Mouse (Mus musculus): ENCODE data around the gene BC147527. TPM values are rescaled to one million over a fixed set of nuclear protein-coding genes. Genes with fewer than 3 reads are reported as not detected.

Gene BC147527
- polyA plus RNA-seq, 1 experiment from 2014 or later: 0.90 TPM

- 68% methylated on average over 3 of the region's 3 CpGs for WGBS
These were observed 20.0 kb downstream of the BC147527 start for GRCm38 (mm10) chr13:120320183-120320582.

GRCm38 (mm10) chr13:120320721-120321120, 20.5 kb downstream of the BC147527 start:
- Histone ChIP-seq H3K27me3 (replicated peaks) (no peaks in the 10 kb centered on the region), H3K36me3 (no peaks in the 10 kb centered on the region), H3K9me3 (no peaks in the 10 kb centered on the region), H3K4me1 (no peaks in the 10 kb centered on the region), H3K27ac (no peak overlapping the region), H3K4me2 (no peak overlapping the region), H3K9ac (no peak overlapping the region), H3K4me3 (replicated peaks) (no peak overlapping the region)
- 88% methylated on average over 1 of the region's 1 CpGs for WGBS
- ATAC-seq (ENCODE audit: insufficient read depth, low FRiP score, low read depth): no peak

More at GRCm38 (mm10) chr13:120320183-120320582, 20.0 kb downstream of the BC147527 start:
- Histone ChIP-seq H3K9me3 (no peaks in the 10 kb centered on the region), H3K27ac (no peak overlapping the region), H3K9ac (no peak overlapping the region), H3K4me2 (no peak overlapping the region), H3K4me3 (replicated peaks) (no peak overlapping the region), H3K27me3 (replicated peaks) (no peaks in the 10 kb centered on the region), H3K4me1 (no peaks in the 10 kb centered on the region), H3K36me3 (no peaks in the 10 kb centered on the region)
- ATAC-seq (ENCODE audit: insufficient read depth, low FRiP score, low read depth): no peak

Other genes with a start within 250 kb of the BC147527 start
- 0.18 TPM in 1 of 2 replicates, not detected in the other for gene Gm21188, start 248.2 kb upstream of the BC147527 start, polyA plus RNA-seq (2015; fragmentation: Nextera tagmentation; extraction: Ambion mirVana)
- gene Gm20767, start 160.1 kb upstream of the BC147527 start, polyA plus RNA-seq (2015; fragmentation: Nextera tagmentation; extraction: Ambion mirVana): not detected in 2 replicates
- not detected in 2 replicates for gene Gm21818, start 128.0 kb upstream of the BC147527 start, polyA plus RNA-seq (2015; fragmentation: Nextera tagmentation; extraction: Ambion mirVana)
- gene Gm21762, start 84.4 kb upstream of the BC147527 start, polyA plus RNA-seq (2015; fragmentation: Nextera tagmentation; extraction: Ambion mirVana): not detected in 2 replicates
- gene Gm21731, start 61.3 kb upstream of the BC147527 start, polyA plus RNA-seq (2015; fragmentation: Nextera tagmentation; extraction: Ambion mirVana): not detected in 2 replicates
- gene AF067061, start 37.3 kb upstream of the BC147527 start, polyA plus RNA-seq (2015; fragmentation: Nextera tagmentation; extraction: Ambion mirVana): not detected in 2 replicates
- not detected in 2 replicates for gene Tcstv3, start 16.5 kb downstream of the BC147527 start, polyA plus RNA-seq (2015; fragmentation: Nextera tagmentation; extraction: Ambion mirVana)

Measured in stomach, embryonic 15.5 days (tissue).